Mouse (Mus musculus) layer of hippocampus, adult 18-20 months (tissue): ENCODE results near the gene Hnf1a. TPM values are rescaled to one million over a fixed set of nuclear protein-coding genes. Genes with fewer than 3 reads are reported as not detected.

ENCODE experiments used
- total RNA-seq, 2 experiments: library from RNA; stranded (reverse); gene quantifications; 2 replicates each; pipeline ENCODE4 v1.2.3; 2021

Gene Hnf1a
- total RNA-seq, 2 experiments from 2014 or later, result not detected

Other genes starting within 250 kb of the Hnf1a start
- gene Ankrd13a, start 196.4 kb downstream of the Hnf1a start, total RNA-seq, result 10 to 100 TPM; 44.5 to 48.1 TPM
- 10 to 100 TPM; 44.5 to 45.6 TPM for gene Git2, start 195.6 kb downstream of the Hnf1a start, total RNA-seq
- gene 1500011B03Rik, start 147.6 kb downstream of the Hnf1a start, total RNA-seq, result 100 to 1,000 TPM; 162 to 169 TPM
- not detected for gene 4930519G04Rik, start 117.4 kb downstream of the Hnf1a start, total RNA-seq
- under 1 TPM; 0.37 to 0.63 TPM for gene Gm9936, start 112.4 kb downstream of the Hnf1a start, total RNA-seq
- 1 to 10 TPM; 1.6 to 2.8 TPM for gene Oasl2, start 74.2 kb downstream of the Hnf1a start, total RNA-seq
- not detected for gene Oasl1, start 47.9 kb downstream of the Hnf1a start, total RNA-seq
- gene 2210016L21Rik, start 28.9 kb downstream of the Hnf1a start, total RNA-seq, result 100 to 1,000 TPM; 228 to 232 TPM
- gene Sppl3, start 40.0 kb upstream of the Hnf1a start, total RNA-seq, result 10 to 100 TPM; 76.9 to 77.9 TPM
- not detected for gene Gm10401, start 127.2 kb upstream of the Hnf1a start, total RNA-seq
- 1 to 10 TPM; 7.5 to 8.1 TPM for gene Acads, start 148.3 kb upstream of the Hnf1a start, total RNA-seq
- gene Unc119b, start 163.9 kb upstream of the Hnf1a start, total RNA-seq, result 10 to 100 TPM; 28.1 to 30.2 TPM
- 10 to 100 TPM; 92.5 to 95.1 TPM for gene Mlec, start 187.1 kb upstream of the Hnf1a start, total RNA-seq
- gene Cabp1, start 223.3 kb upstream of the Hnf1a start, total RNA-seq, result 100 to 1,000 TPM; 122 to 123 TPM